Mouse (Mus musculus): ENCODE data around the gene Cyb561. TPM values are rescaled to one million over a fixed set of nuclear protein-coding genes. Genes with fewer than 3 reads are reported as not detected.

Cyb561 gene
- polyA plus RNA-seq, 1 experiment: 2.7 TPM

DNA sequence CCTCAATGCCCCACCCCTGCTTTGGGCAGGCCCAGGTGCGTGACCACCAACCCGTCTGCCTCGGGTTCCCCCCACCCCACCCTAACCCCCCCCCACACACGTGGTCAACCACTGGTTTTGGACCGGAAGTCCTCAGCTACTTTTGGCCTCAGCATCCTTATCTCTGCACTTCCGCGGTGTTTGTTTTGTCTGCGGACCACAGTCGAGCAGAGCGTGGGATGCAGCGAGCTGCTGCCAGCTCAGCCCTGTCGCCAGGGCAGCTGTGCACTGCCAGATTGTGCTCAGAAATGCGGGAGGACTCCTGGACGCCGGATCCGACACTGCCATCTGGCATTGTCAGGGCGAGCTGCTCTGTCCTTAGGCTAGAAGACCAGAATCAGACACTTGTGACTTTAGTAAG lies 6.2 kb upstream of the Cyb561 start:
- H3K79me2 ChIP-seq (ENCODE audit: control insufficient read depth, insufficient read depth): no peaks in the 10 kb centered on the region
- no peaks in the 10 kb centered on the region for H3K36me3 ChIP-seq (ENCODE audit: control insufficient read depth, insufficient read depth)
- TF ChIP-seq MYOG (IDR thresholded peaks at IDR 0.05; ENCODE audit: control insufficient read depth, extremely low read depth, insufficient read length): no peak
- peak; percentile 66 for TF ChIP-seq MYOD1 (IDR thresholded peaks at IDR 0.05; ENCODE audit: control insufficient read depth, insufficient read length, low read depth)
- no peak for TF ChIP-seq FOSL1 (IDR thresholded peaks at IDR 0.05; ENCODE audit: insufficient read depth, low read length, poor library complexity, severe bottlenecking)
- TF ChIP-seq CEBPB (IDR thresholded peaks at IDR 0.05; ENCODE audit: low read depth): no peak
- TF ChIP-seq CTCF (IDR thresholded peaks at IDR 0.05; ENCODE audit: control insufficient read depth, insufficient read depth, insufficient read length): no peak
- peak; percentile 63 for TF ChIP-seq USF1 (IDR thresholded peaks at IDR 0.05; ENCODE audit: low read depth)
- peak; percentile 46 for TF ChIP-seq MAX (IDR thresholded peaks at IDR 0.05)
- H3K79me3 ChIP-seq (ENCODE audit: low read depth): no peaks in the 10 kb centered on the region
- H3K27me3 ChIP-seq (ENCODE audit: control insufficient read depth, insufficient read depth, insufficient read length): no peaks in the 10 kb centered on the region
- no peak overlapping the region for H3K4me3 ChIP-seq (ENCODE audit: insufficient read depth, poor library complexity, severe bottlenecking)
- peak overlapping the region; percentile 34 for H3ac ChIP-seq (ENCODE audit: control insufficient read depth, insufficient read length, low read depth)

DNA sequence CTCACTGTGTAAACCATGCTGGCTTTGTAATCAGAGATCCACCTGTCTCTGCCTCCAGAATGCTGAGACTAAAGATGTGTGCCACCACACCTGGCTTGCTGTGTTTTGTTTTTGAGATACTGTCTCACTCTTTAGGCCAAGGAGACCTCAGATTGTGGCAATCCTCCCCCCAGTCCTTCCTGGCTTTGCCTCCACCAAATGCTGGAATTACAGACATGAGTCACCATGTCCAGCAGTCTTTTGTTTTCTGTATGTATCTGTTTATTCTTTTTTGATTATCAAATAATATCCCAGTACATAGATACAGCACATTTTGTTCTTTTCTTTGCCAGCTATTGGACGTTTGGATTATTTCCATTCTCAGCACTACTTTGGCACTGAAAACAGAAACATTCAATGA lies 5.4 kb upstream of the Cyb561 start:
- H3K4me3 ChIP-seq (ENCODE audit: insufficient read depth, poor library complexity, severe bottlenecking): no peak overlapping the region
- no peak for TF ChIP-seq CEBPB (IDR thresholded peaks at IDR 0.05; ENCODE audit: low read depth)
- TF ChIP-seq MYOD1 (IDR thresholded peaks at IDR 0.05; ENCODE audit: control insufficient read depth, insufficient read length, low read depth): peak; percentile 32
- H3K36me3 ChIP-seq (ENCODE audit: control insufficient read depth, insufficient read depth): no peaks in the 10 kb centered on the region
- H3K27me3 ChIP-seq (ENCODE audit: control insufficient read depth, insufficient read depth, insufficient read length): no peaks in the 10 kb centered on the region
- H3K79me3 ChIP-seq (ENCODE audit: low read depth): no peaks in the 10 kb centered on the region
- H3ac ChIP-seq (ENCODE audit: control insufficient read depth, insufficient read length, low read depth): no peak overlapping the region
- H3K79me2 ChIP-seq (ENCODE audit: control insufficient read depth, insufficient read depth): no peaks in the 10 kb centered on the region

DNA sequence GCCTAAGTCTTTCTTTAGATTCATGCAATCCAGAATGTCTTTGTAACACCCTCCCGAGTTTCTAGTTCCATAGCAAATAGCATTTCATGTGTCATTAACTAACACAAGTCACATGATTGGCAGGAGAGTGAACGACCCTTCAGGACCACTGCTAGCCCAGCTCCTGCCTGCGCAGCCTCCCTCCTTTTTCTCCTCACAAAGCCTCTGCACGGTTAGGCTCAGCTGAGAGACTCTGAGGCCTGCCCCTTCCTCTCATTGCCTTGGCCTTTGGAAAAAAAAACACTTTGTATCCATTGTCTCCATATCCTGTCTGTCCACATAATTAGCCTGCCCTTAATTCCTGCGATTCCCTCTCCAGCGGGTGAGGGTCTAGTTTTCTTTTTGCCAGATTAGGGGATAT lies 4.4 kb upstream of the Cyb561 start:
- Histone ChIP-seq H3K79me2 (ENCODE audit: control insufficient read depth, insufficient read depth) (no peaks in the 10 kb centered on the region), H3K4me3 (ENCODE audit: insufficient read depth, poor library complexity, severe bottlenecking) (no peak overlapping the region), H3ac (ENCODE audit: control insufficient read depth, insufficient read length, low read depth) (no peak overlapping the region), H3K79me3 (ENCODE audit: low read depth) (no peaks in the 10 kb centered on the region), H3K36me3 (ENCODE audit: control insufficient read depth, insufficient read depth) (no peaks in the 10 kb centered on the region), H3K27me3 (ENCODE audit: control insufficient read depth, insufficient read depth, insufficient read length) (no peaks in the 10 kb centered on the region)
- TF ChIP-seq MAX (IDR thresholded peaks at IDR 0.05) (no peak), CTCF (IDR thresholded peaks at IDR 0.05; ENCODE audit: control insufficient read depth, insufficient read depth, insufficient read length) (no peak), USF1 (IDR thresholded peaks at IDR 0.05; ENCODE audit: low read depth) (no peak), CEBPB (IDR thresholded peaks at IDR 0.05; ENCODE audit: low read depth) (no peak), FOSL1 (IDR thresholded peaks at IDR 0.05; ENCODE audit: insufficient read depth, low read length, poor library complexity, severe bottlenecking) (no peak), MYOG (IDR thresholded peaks at IDR 0.05; ENCODE audit: control insufficient read depth, extremely low read depth, insufficient read length) (no peak), MYOD1 (IDR thresholded peaks at IDR 0.05; ENCODE audit: control insufficient read depth, insufficient read length, low read depth) (no peak)

DNA sequence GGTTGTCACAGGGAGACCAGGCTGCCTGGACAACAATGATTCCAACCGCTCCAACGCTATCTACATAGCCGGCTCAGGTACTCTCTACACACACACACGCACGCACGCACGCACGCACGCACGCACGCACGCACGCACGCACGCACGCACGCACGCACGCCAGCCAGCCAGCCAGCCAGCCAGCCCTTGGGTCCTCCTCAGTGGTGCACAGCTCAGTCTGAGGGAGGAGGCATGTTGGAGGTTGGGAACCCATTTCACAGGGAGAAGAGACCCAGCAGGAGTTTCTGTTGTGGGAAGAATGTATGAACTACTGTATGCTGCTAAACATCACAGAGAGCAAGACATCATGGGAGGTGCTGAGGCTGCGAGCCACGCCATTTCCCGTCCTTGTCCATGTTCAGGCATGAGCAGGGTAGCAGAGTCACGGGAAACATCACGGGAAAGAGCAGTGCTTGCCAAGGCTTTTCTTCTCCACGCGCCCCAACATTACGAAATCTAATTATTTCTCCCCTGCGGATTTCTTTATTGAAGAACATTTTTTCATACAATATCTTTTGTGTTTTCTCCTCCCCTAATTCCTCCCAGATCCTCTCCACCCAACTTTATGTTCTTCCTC lies 2.8 kb upstream of the Cyb561 start:
- no peaks in the 10 kb centered on the region for H3K79me2 ChIP-seq (ENCODE audit: control insufficient read depth, insufficient read depth)
- TF ChIP-seq USF1 (IDR thresholded peaks at IDR 0.05; ENCODE audit: low read depth): no peak
- TF ChIP-seq CTCF (IDR thresholded peaks at IDR 0.05; ENCODE audit: control insufficient read depth, insufficient read depth, insufficient read length): no peak
- no peak for TF ChIP-seq MYOG (IDR thresholded peaks at IDR 0.05; ENCODE audit: control insufficient read depth, extremely low read depth, insufficient read length)
- no peak for TF ChIP-seq MYOD1 (IDR thresholded peaks at IDR 0.05; ENCODE audit: control insufficient read depth, insufficient read length, low read depth)
- TF ChIP-seq FOSL1 (IDR thresholded peaks at IDR 0.05; ENCODE audit: insufficient read depth, low read length, poor library complexity, severe bottlenecking): no peak
- TF ChIP-seq MAX (IDR thresholded peaks at IDR 0.05): no peak
- no peak for TF ChIP-seq CEBPB (IDR thresholded peaks at IDR 0.05; ENCODE audit: low read depth)
- H3ac ChIP-seq (ENCODE audit: control insufficient read depth, insufficient read length, low read depth): no peak overlapping the region
- H3K27me3 ChIP-seq (ENCODE audit: control insufficient read depth, insufficient read depth, insufficient read length): no peaks in the 10 kb centered on the region
- H3K79me3 ChIP-seq (ENCODE audit: low read depth): no peaks in the 10 kb centered on the region
- no peaks in the 10 kb centered on the region for H3K36me3 ChIP-seq (ENCODE audit: control insufficient read depth, insufficient read depth)
- H3K4me3 ChIP-seq (ENCODE audit: insufficient read depth, poor library complexity, severe bottlenecking): no peak overlapping the region

DNA sequence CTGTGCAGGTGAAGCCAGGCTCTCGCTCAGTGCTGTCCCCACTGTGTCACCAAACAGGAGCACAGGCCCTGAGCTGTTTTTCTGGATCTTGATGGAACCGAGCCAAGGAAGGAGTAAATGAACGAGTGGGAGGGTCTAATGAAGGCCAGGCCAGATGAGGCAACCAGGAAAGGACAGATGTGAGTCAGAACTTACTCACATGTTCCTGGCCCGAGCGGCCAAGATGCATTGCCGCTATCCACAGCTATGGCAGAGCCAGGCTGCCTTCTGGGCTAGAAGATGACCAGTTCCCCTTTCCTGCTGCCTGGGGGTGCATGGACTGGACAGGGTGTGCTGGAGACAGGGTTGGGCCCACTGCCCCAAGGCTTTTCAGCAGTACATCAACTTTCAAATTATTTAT lies 266 bp upstream of the Cyb561 start:
- H3K4me3 ChIP-seq (ENCODE audit: insufficient read depth, poor library complexity, severe bottlenecking): no peak overlapping the region
- no peaks in the 10 kb centered on the region for H3K27me3 ChIP-seq (ENCODE audit: control insufficient read depth, insufficient read depth, insufficient read length)
- H3K79me3 ChIP-seq (ENCODE audit: low read depth): no peaks in the 10 kb centered on the region
- H3K36me3 ChIP-seq (ENCODE audit: control insufficient read depth, insufficient read depth): no peaks in the 10 kb centered on the region
- TF ChIP-seq MYOG (IDR thresholded peaks at IDR 0.05; ENCODE audit: control insufficient read depth, extremely low read depth, insufficient read length) (no peak), MYOD1 (IDR thresholded peaks at IDR 0.05; ENCODE audit: control insufficient read depth, insufficient read length, low read depth) (peak; percentile 23), MAX (IDR thresholded peaks at IDR 0.05) (peak; percentile 87), FOSL1 (IDR thresholded peaks at IDR 0.05; ENCODE audit: insufficient read depth, low read length, poor library complexity, severe bottlenecking) (peak; percentile 85), CEBPB (IDR thresholded peaks at IDR 0.05; ENCODE audit: low read depth) (peak; percentile 93), USF1 (IDR thresholded peaks at IDR 0.05; ENCODE audit: low read depth) (no peak), CTCF (IDR thresholded peaks at IDR 0.05; ENCODE audit: control insufficient read depth, insufficient read depth, insufficient read length) (no peak)
- H3ac ChIP-seq (ENCODE audit: control insufficient read depth, insufficient read length, low read depth): no peak overlapping the region
- H3K79me2 ChIP-seq (ENCODE audit: control insufficient read depth, insufficient read depth): no peaks in the 10 kb centered on the region

DNA sequence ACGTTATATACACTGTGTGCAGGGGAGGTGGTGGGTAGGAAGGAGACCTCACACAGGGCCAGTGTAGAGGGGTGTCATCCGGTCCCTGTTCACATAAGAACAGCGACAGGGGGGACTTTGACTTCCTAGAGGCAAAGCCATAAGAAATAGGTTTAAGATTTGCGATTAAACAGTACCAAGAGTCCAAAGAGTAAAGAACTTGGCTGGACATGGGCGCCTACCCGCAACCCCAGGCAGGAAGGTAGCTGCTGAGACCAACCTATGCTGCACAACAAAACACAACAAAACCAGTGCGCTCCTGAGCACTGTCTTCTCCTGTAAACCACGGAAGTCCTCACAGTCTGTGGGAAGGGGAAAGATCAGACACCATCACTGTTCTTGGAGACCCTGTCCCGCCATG lies 1.0 kb downstream of the Cyb561 start:
- TF ChIP-seq CTCF (IDR thresholded peaks at IDR 0.05; ENCODE audit: control insufficient read depth, insufficient read depth, insufficient read length) (no peak), MYOD1 (IDR thresholded peaks at IDR 0.05; ENCODE audit: control insufficient read depth, insufficient read length, low read depth) (no peak), CEBPB (IDR thresholded peaks at IDR 0.05; ENCODE audit: low read depth) (no peak), MYOG (IDR thresholded peaks at IDR 0.05; ENCODE audit: control insufficient read depth, extremely low read depth, insufficient read length) (no peak), MAX (IDR thresholded peaks at IDR 0.05) (no peak), FOSL1 (IDR thresholded peaks at IDR 0.05; ENCODE audit: insufficient read depth, low read length, poor library complexity, severe bottlenecking) (no peak), USF1 (IDR thresholded peaks at IDR 0.05; ENCODE audit: low read depth) (no peak)
- no peaks in the 10 kb centered on the region for H3K79me3 ChIP-seq (ENCODE audit: low read depth)
- H3K4me3 ChIP-seq (ENCODE audit: insufficient read depth, poor library complexity, severe bottlenecking): no peak overlapping the region
- no peaks in the 10 kb centered on the region for H3K36me3 ChIP-seq (ENCODE audit: control insufficient read depth, insufficient read depth)
- H3ac ChIP-seq (ENCODE audit: control insufficient read depth, insufficient read length, low read depth): no peak overlapping the region
- no peaks in the 10 kb centered on the region for H3K79me2 ChIP-seq (ENCODE audit: control insufficient read depth, insufficient read depth)
- no peaks in the 10 kb centered on the region for H3K27me3 ChIP-seq (ENCODE audit: control insufficient read depth, insufficient read depth, insufficient read length)
